Comparison of ENCODE assay signal across 26 mouse cellular contexts in genomic region chr14:105624387-105624786, GRCm38 (mm10).
"Had no signal": no experiment of that assay in that cellular context is flagged by ENCODE, and none has a peak within 500 bp of the region (broad histone marks: within the 10 kb centered on the region; RNA-seq: fewer than 3 reads in every experiment).

No protein-coding gene starts in this region.

- ATAC-seq: hindbrain, embryonic 16.5 days; inflammation-experienced regulatory T-cells, adult 6 months; intestine, embryonic 15.5 days; intestine, postnatal 0 days; liver, postnatal 0 days had no signal

- H3K4me3 ChIP-seq: gastrocnemius, adult 2 months; heart, adult 2 months; heart, embryonic 13.5 days; heart, embryonic 15.5 days; hindbrain, embryonic 10.5 days; hindbrain, embryonic 12.5 days; intestine, embryonic 15.5 days; limb, embryonic 10.5 days; limb, embryonic 12.5 days; liver, embryonic 13.5 days; liver, embryonic 15.5 days had no signal

- H3K27ac ChIP-seq: gastrocnemius, adult 2 months; heart, adult 2 months; heart, embryonic 13.5 days; heart, embryonic 15.5 days; hindbrain, embryonic 10.5 days; hindbrain, embryonic 12.5 days; hindbrain, embryonic 14.5 days; intestine, embryonic 15.5 days; limb, embryonic 10.5 days; limb, embryonic 12.5 days; liver, embryonic 13.5 days; liver, embryonic 15.5 days had no signal

- DNase-seq: gastrocnemius, adult 2 months; gastrocnemius, postnatal 10 days; gastrocnemius, postnatal 25 days; heart, adult 2 months; heart, postnatal 14 days; heart, postnatal 36 days; kidney, adult 18-20 months; kidney, adult 8-10 months; kidney, postnatal 10 days; kidney, postnatal 25 days; layer of hippocampus, adult 9-11 months; liver; liver, embryonic 13.5 days; liver, postnatal 0 days had no signal
